Mouse (Mus musculus): Measurements from ENCODE around the gene Ncapg.

DNA sequence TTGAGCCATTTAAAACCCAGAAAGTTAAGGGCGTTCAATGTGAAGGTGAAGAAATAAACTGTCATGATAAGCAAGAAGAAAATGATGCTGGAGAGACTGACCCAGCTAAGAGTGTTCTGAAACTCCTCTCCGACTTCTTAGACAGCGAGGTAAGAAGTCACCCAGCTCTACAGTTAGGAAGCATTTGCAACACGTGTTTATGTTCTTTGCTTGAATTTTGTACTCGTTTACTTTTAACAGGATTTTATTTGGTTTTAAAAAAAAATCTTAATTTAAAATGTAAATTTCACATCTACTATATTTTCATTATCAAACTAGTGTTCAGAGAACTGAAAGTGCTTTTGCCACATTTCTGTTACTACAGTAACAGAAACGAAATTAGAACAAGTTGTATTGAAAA is 22.0 kb downstream of the Ncapg start:
- no peak for TF ChIP-seq MAFK (IDR thresholded peaks at IDR 0.05; ENCODE audit: insufficient read depth, low read depth, low read length)
- TF ChIP-seq ZNF384 (IDR thresholded peaks at IDR 0.05; ENCODE audit: low read depth, low read length): no peak
- TF ChIP-seq ZC3H11A (IDR thresholded peaks at IDR 0.05; ENCODE audit: borderline replicate concordance, low read depth, low read length): no peak

Data from ES-E14 (cell line).